Mouse (Mus musculus): Measurements from ENCODE around the gene Ier3.

The Ier3 gene

GRCm38 (mm10) chr17:35866911-35867890 lies 45.7 kb downstream of the Ier3 start:
- DNase-seq (ENCODE audit: low spot score in 2 of 2), result no peak

DNA sequence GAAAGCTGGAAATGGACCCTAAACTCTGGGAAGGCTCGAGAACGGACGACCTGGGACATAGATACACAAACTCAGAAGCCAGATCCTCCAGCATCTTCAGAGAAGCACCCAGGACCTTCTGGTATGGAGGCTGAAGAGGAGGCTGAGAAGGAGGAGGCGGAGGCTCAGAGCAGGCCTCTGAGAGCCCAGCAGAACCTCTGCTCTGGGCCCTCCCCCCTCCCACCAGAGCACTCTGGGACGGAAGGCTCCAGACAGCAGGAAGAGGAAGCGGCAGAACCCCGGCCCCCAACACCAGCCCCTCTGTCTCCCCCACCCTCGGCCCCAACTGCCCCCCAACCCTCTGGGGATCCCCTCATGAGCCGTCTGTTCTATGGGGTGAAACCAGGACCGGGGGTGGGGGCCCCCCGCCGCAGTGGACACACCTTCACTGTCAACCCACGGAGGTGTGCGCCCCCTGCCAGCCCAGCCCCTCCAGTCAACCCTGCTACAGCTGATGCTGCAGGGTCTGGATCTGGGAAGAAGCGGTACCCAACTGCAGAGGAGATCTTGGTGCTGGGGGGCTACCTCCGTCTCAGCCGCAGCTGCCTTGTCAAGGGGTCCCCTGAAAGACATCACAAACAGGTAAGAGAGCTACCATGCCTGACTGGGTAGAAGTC lies 46.8 kb downstream of the Ier3 start:
- no peak for DNase-seq (ENCODE audit: low spot score in 2 of 2)

DNA sequence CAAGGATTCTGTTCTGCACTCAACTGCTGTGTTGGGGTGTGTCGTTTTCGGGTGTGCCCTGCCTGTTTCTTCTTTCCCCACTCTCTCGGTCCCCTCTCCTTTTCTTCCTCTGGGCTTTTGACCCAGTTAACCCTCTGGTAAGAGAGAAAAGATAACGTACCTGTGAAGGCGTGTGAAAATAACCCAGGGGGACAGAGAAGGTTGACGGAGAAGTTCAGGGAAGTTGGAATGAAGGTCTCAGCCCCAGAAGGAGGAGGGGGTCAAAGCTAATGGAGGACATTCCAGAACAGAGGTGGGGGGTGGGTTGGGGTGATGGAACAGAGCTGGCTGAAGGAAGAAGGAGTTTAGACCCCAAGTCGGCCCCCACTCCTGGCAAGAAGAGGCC lies 47.5 kb downstream of the Ier3 start:
- DNase-seq (ENCODE audit: low spot score in 2 of 2), result no peak

- DNase-seq (ENCODE audit: low spot score in 2 of 2), result no peak
Measured at GRCm38 (mm10) chr17:35869346-35870067, 48.0 kb downstream of the Ier3 start.

GRCm38 (mm10) chr17:35870151-35870883 lies 48.8 kb downstream of the Ier3 start:
- peak in 1 of 2 experiments; percentile 31 for DNase-seq (ENCODE audit: low spot score in 2 of 2)

DNA sequence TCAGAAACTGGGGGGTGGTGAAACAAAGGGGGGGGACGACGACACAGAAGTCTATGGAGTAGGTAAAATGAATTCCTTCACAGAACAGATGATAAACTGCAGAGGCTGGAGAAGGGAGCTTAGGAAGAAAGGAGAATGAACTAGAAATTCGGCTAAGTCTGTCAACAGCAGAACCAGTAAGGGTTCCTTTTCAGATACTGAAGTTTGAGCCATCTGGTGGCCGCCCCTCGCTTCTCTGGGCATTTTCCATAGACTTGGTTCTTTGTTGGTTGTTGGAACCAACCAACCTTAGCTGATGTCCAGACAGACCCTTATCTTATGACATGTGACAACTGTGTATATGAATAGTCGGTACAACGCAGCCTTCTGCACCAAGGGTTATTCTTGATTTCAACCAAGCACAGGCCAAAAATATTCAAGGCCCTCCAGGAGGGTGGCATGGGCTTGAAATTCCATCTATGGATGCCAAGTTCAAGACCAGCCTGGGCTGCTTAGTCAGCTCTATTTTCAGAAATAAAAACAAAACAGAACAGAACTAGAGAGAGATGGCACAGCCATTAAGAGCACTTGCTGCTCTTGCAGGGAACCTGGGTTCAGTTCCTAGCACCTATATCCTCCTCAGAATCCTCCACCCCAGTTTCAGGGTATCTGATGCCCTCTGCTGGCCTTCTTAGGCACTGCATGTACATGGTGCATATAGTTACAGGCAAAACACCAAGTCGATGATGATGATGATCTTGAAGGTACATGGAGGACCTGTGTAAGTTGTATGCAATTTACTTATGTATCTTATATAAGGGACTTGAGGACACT lies 49.6 kb downstream of the Ier3 start:
- DNase-seq (ENCODE audit: low spot score in 2 of 2), result no peak
